Comparison of ENCODE assay signal across 11 mouse cellular contexts in the genomic region with DNA sequence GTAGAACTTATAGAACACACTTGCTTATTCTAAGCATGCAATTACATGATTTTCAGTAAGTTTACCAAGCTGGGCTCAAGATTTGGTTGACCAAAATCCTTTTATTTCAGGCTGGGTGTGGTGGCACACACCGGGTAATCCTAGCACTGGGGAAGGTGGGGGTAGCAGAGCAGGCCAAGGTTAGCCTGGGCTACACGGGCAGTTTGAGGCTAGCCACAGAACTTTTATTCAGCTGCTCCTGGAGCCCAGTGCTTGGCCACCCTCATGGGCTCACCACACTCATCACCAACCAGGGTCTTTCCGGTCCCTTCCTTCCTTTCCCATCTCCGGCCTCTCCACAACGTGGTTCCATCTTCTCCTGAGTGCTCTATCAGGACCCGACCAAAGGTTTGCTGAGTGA. TPM values are rescaled to one million over a fixed set of nuclear protein-coding genes. Genes with fewer than 3 reads are reported as not detected.
DNase-seq lines count a peak whose midpoint lies in the region; ATAC-seq lines count a peak whose summit lies in the region.
"Had no signal": no experiment of that assay in that cellular context is flagged by ENCODE, and none has a peak within 500 bp of the region (broad histone marks: within the 10 kb centered on the region; RNA-seq: fewer than 3 reads in every experiment).

No protein-coding gene starts in this region.

- ATAC-seq in hindbrain, embryonic 16.5 days, result no peak
- ATAC-seq in lung, embryonic 15.5 days (ENCODE audit: borderline replicate concordance, extremely low read depth, low FRiP score, low TSS enrichment), result peak; percentile 50
- no peak for ATAC-seq in embryonic facial prominence, embryonic 13.5 days (ENCODE audit: insufficient number of reproducible peaks, insufficient read depth, low FRiP score, low TSS enrichment, low read depth)
- peak; percentile 41; the same call in 1 of the 2 replicates for ATAC-seq in limb, embryonic 11.5 days (ENCODE audit: insufficient number of reproducible peaks, low FRiP score, low TSS enrichment, low read depth)
- ATAC-seq: Patski had no signal

- H3K27ac ChIP-seq in hindbrain, embryonic 10.5 days, result peak overlapping the region; percentile 79
- H3K27ac ChIP-seq in hindbrain, embryonic 16.5 days (ENCODE audit: low read depth, low read length), result no peak overlapping the region
- H3K27ac ChIP-seq in lung, embryonic 15.5 days, result no peak overlapping the region
- H3K27ac ChIP-seq in embryonic facial prominence, embryonic 13.5 days, result peak overlapping the region; percentile 78
- H3K27ac ChIP-seq in limb, embryonic 11.5 days (replicated peaks; ENCODE audit: low read depth, low read length), result no peak overlapping the region
- H3K27ac ChIP-seq: forebrain, embryonic 15.5 days; hindbrain, embryonic 13.5 days had no signal

- no peak overlapping the region for H3K9ac ChIP-seq in hindbrain, embryonic 16.5 days (ENCODE audit: low read depth, low read length)
- no peak overlapping the region for H3K9ac ChIP-seq in lung, embryonic 15.5 days
- no peak overlapping the region for H3K9ac ChIP-seq in embryonic facial prominence, embryonic 13.5 days
- no peak overlapping the region for H3K9ac ChIP-seq in limb, embryonic 11.5 days (ENCODE audit: low read length)
- H3K9ac ChIP-seq: forebrain, embryonic 15.5 days had no signal

- 55% methylated on average over 6 of the region's 6 CpGs for WGBS in hindbrain, embryonic 10.5 days
- 66% methylated on average over 6 of the region's 6 CpGs for WGBS in hindbrain, embryonic 16.5 days
- WGBS in lung, embryonic 15.5 days, result 48% methylated on average over 6 of the region's 6 CpGs
- WGBS in embryonic facial prominence, embryonic 13.5 days, result 63% methylated on average over 6 of the region's 6 CpGs
- 63% methylated on average over 6 of the region's 6 CpGs for WGBS in limb, embryonic 11.5 days

- no peak for DNase-seq in hindbrain, embryonic 10.5 days (ENCODE audit: low spot score)
- no peak for DNase-seq in lung, adult 18-20 months
- DNase-seq in limb, embryonic 11.5 days (ENCODE audit: low spot score), result no peak
- DNase-seq in layer of hippocampus, postnatal 25 days (ENCODE audit: extremely low spot score in 1 of 2, low spot score in 1 of 2), result no peak
- DNase-seq in left cerebral cortex, adult 9 months (ENCODE audit: low spot score in 2 of 2), result no peak

- H3K27me3 ChIP-seq in hindbrain, embryonic 10.5 days (ENCODE audit: insufficient read depth, poor library complexity, severe bottlenecking), result peaks cover 14% of the 10 kb centered on the region
- no peaks in the 10 kb centered on the region for H3K27me3 ChIP-seq in hindbrain, embryonic 16.5 days (replicated peaks; ENCODE audit: control insufficient read depth, insufficient read depth, low read length)
- no peaks in the 10 kb centered on the region for H3K27me3 ChIP-seq in lung, embryonic 15.5 days
- H3K27me3 ChIP-seq in embryonic facial prominence, embryonic 13.5 days, result no peaks in the 10 kb centered on the region
- no peaks in the 10 kb centered on the region for H3K27me3 ChIP-seq in limb, embryonic 11.5 days (ENCODE audit: control insufficient read depth, insufficient read depth, low read length)
- H3K27me3 ChIP-seq: forebrain, embryonic 15.5 days; hindbrain, embryonic 13.5 days; Patski had no signal

- no peaks in the 10 kb centered on the region for H3K36me3 ChIP-seq in hindbrain, embryonic 10.5 days
- H3K36me3 ChIP-seq in hindbrain, embryonic 16.5 days (ENCODE audit: control insufficient read depth, insufficient read depth, low read length), result no peaks in the 10 kb centered on the region
- no peaks in the 10 kb centered on the region for H3K36me3 ChIP-seq in lung, embryonic 15.5 days
- no peaks in the 10 kb centered on the region for H3K36me3 ChIP-seq in embryonic facial prominence, embryonic 13.5 days
- no peaks in the 10 kb centered on the region for H3K36me3 ChIP-seq in limb, embryonic 11.5 days (ENCODE audit: control insufficient read depth, insufficient read depth, low read length)
- H3K36me3 ChIP-seq: forebrain, embryonic 15.5 days; hindbrain, embryonic 13.5 days had no signal

- no peak overlapping the region for H3K4me2 ChIP-seq in hindbrain, embryonic 16.5 days (ENCODE audit: low read length)
- no peak overlapping the region for H3K4me2 ChIP-seq in lung, embryonic 15.5 days
- H3K4me2 ChIP-seq in embryonic facial prominence, embryonic 13.5 days, result peak overlapping the region; percentile 51; the same call in 1 of the 2 replicates
- no peak overlapping the region for H3K4me2 ChIP-seq in limb, embryonic 11.5 days (ENCODE audit: low read depth, severe bottlenecking)
- H3K4me2 ChIP-seq: forebrain, embryonic 15.5 days had no signal

- no peaks in the 10 kb centered on the region for H3K9me3 ChIP-seq in hindbrain, embryonic 10.5 days
- H3K9me3 ChIP-seq in hindbrain, embryonic 16.5 days (ENCODE audit: control insufficient read depth, low read length), result no peaks in the 10 kb centered on the region
- no peaks in the 10 kb centered on the region for H3K9me3 ChIP-seq in lung, embryonic 15.5 days
- no peaks in the 10 kb centered on the region for H3K9me3 ChIP-seq in embryonic facial prominence, embryonic 13.5 days
- no peaks in the 10 kb centered on the region for H3K9me3 ChIP-seq in limb, embryonic 11.5 days (ENCODE audit: control insufficient read depth, low read length)
- H3K9me3 ChIP-seq: forebrain, embryonic 15.5 days; hindbrain, embryonic 13.5 days had no signal

- no peak overlapping the region for H3K4me3 ChIP-seq in hindbrain, embryonic 10.5 days
- H3K4me3 ChIP-seq in hindbrain, embryonic 16.5 days (ENCODE audit: low read length), result no peak overlapping the region
- no peak overlapping the region for H3K4me3 ChIP-seq in lung, embryonic 15.5 days
- no peak overlapping the region for H3K4me3 ChIP-seq in embryonic facial prominence, embryonic 13.5 days
- no peak overlapping the region for H3K4me3 ChIP-seq in limb, embryonic 11.5 days (ENCODE audit: low read depth, low read length)
- H3K4me3 ChIP-seq: forebrain, embryonic 15.5 days; hindbrain, embryonic 13.5 days had no signal

- H3K4me1 ChIP-seq in hindbrain, embryonic 10.5 days (replicated peaks), result peaks cover 31% of the 10 kb centered on the region
- H3K4me1 ChIP-seq in hindbrain, embryonic 16.5 days (ENCODE audit: control insufficient read depth, insufficient read depth, low read depth, low read length), result peaks cover 7% of the 10 kb centered on the region
- peaks cover 16% of the 10 kb centered on the region for H3K4me1 ChIP-seq in lung, embryonic 15.5 days
- peaks cover 21% of the 10 kb centered on the region for H3K4me1 ChIP-seq in embryonic facial prominence, embryonic 13.5 days
- 0 out of 2 replicates have a peak, but pooled peaks cover 3% of the 10 kb centered on the region for H3K4me1 ChIP-seq in limb, embryonic 11.5 days (ENCODE audit: control insufficient read depth, insufficient read depth, low read length)

RNA-seq across cellular contexts. Expression of gene Rpl11, which starts 17.4 kb away (rescaled TPM):
- 388 and 497 TPM in 2 replicates for polyA plus RNA-seq in hindbrain, embryonic 10.5 days (2016; fragmentation: Nextera tagmentation; extraction: Ambion mirVana)
- 233 and 244 TPM in 2 replicates for polyA plus RNA-seq in hindbrain, embryonic 16.5 days (2015; fragmentation: Nextera tagmentation; extraction: Ambion mirVana)
- polyA plus RNA-seq in lung, embryonic 15.5 days (2015; fragmentation: Nextera tagmentation; extraction: Ambion mirVana), result 476 and 482 TPM in 2 replicates
- polyA plus RNA-seq in embryonic facial prominence, embryonic 13.5 days (2015; fragmentation: Nextera tagmentation; extraction: Ambion mirVana), result 447 and 551 TPM in 2 replicates
- polyA plus RNA-seq in limb, embryonic 11.5 days (2014; fragmentation: Nextera tagmentation; extraction: Ambion mirVana), result 529 and 535 TPM in 2 replicates
- 100 to 1,000 TPM; 262 to 319 TPM for total RNA-seq in layer of hippocampus, postnatal 25 days (2021)

RNA-seq across cellular contexts. Expression of gene Eloa, which starts 49.0 kb away (rescaled TPM):
- 31.0 and 33.0 TPM in 2 replicates for polyA plus RNA-seq in hindbrain, embryonic 10.5 days (2016; fragmentation: Nextera tagmentation; extraction: Ambion mirVana)
- polyA plus RNA-seq in hindbrain, embryonic 16.5 days (2015; fragmentation: Nextera tagmentation; extraction: Ambion mirVana), result 25.0 and 27.1 TPM in 2 replicates
- 36.1 and 38.3 TPM in 2 replicates for polyA plus RNA-seq in lung, embryonic 15.5 days (2015; fragmentation: Nextera tagmentation; extraction: Ambion mirVana)
- 42.5 and 43.0 TPM in 2 replicates for polyA plus RNA-seq in embryonic facial prominence, embryonic 13.5 days (2015; fragmentation: Nextera tagmentation; extraction: Ambion mirVana)
- polyA plus RNA-seq in limb, embryonic 11.5 days (2014; fragmentation: Nextera tagmentation; extraction: Ambion mirVana), result 45.8 and 47.3 TPM in 2 replicates
- total RNA-seq in layer of hippocampus, postnatal 25 days (2021), result 10 to 100 TPM; 31.3 to 31.4 TPM

Comparison
In these comparisons a context has a peak if more than half of its experiments do, and no peak if none do; other contexts are left out.
1. H3K27ac ChIP-seq: peak in hindbrain, embryonic 10.5 days (single experiment) and embryonic facial prominence, embryonic 13.5 days (single experiment); none in hindbrain, embryonic 16.5 days (single experiment), lung, embryonic 15.5 days (single experiment) and limb, embryonic 11.5 days (single experiment).
2. ATAC-seq: peak in lung, embryonic 15.5 days (single experiment) and limb, embryonic 11.5 days (single experiment); none in hindbrain, embryonic 16.5 days (single experiment) and embryonic facial prominence, embryonic 13.5 days (single experiment).